Mouse (Mus musculus): ENCODE data around the gene Snx25. TPM values are rescaled to one million over a fixed set of nuclear protein-coding genes. Genes with fewer than 3 reads are reported as not detected.

Snx25 gene
- total and polyA plus RNA-seq, 3 experiments: 20.0 to 23.1 TPM; not detected in 1

- no peaks in the 10 kb centered on the region for H3K9me3 ChIP-seq (replicated peaks; ENCODE audit: insufficient read depth, low read length)
- H3K9ac ChIP-seq (ENCODE audit: control insufficient read depth, low read depth, low read length, poor library complexity, severe bottlenecking): no peak overlapping the region
- TF ChIP-seq MAX (IDR thresholded peaks at IDR 0.05; ENCODE audit: low read length): no peak
- no peak for TF ChIP-seq CHD2 (IDR thresholded peaks at IDR 0.05; ENCODE audit: low read length)
- no peak for TF ChIP-seq BHLHE40 (IDR thresholded peaks at IDR 0.05; ENCODE audit: borderline replicate concordance, low read depth, low read length)
- TF ChIP-seq NRF1 (IDR thresholded peaks at IDR 0.05; ENCODE audit: insufficient read depth, low read depth, low read length, poor library complexity, severe bottlenecking): no peak
- H3K36me3 ChIP-seq (ENCODE audit: control insufficient read depth in 1 of 2, insufficient read depth in 2 of 2, low read length in 2 of 2): peaks cover 0 to 27% of the 10 kb centered on the region in 2 experiments; a peak in 2 of 4 replicates
- DNase-seq (ENCODE audit: low read depth, low spot score): no peak
- peaks cover 12 to 23% of the 10 kb centered on the region in 2 experiments for H3K4me1 ChIP-seq (ENCODE audit: control insufficient read depth in 1 of 2, insufficient read depth in 2 of 2, low read length in 2 of 2)
- H3K4me3 ChIP-seq (ENCODE audit: control insufficient read depth in 1 of 2, insufficient read depth in 1 of 2, low read depth in 2 of 2, low read length in 2 of 2): no peak overlapping the region
- peaks cover 38% of the 10 kb centered on the region for H3K79me2 ChIP-seq (ENCODE audit: control insufficient read depth, insufficient read depth, low read length, poor library complexity)
- no peaks in the 10 kb centered on the region for H3K27me3 ChIP-seq (ENCODE audit: control insufficient read depth in 1 of 2, insufficient read depth in 2 of 2, low read length in 2 of 2)
- no peak overlapping the region for H3K27ac ChIP-seq (ENCODE audit: control insufficient read depth, low read depth, low read length)
Observed at GRCm38 (mm10) chr8:46149306-46149705, 2.7 kb downstream of the Snx25 start.

GRCm38 (mm10) chr8:46146173-46146572 lies 5.8 kb downstream of the Snx25 start:
- DNase-seq (ENCODE audit: low read depth, low spot score): no peak
- H3K4me3 ChIP-seq (ENCODE audit: control insufficient read depth in 1 of 2, insufficient read depth in 1 of 2, low read depth in 2 of 2, low read length in 2 of 2): no peak overlapping the region
- H3K9ac ChIP-seq (ENCODE audit: control insufficient read depth, low read depth, low read length, poor library complexity, severe bottlenecking): no peak overlapping the region
- no peak overlapping the region for H3K27ac ChIP-seq (ENCODE audit: control insufficient read depth, low read depth, low read length)
- peaks cover 14 to 30% of the 10 kb centered on the region in 2 experiments for H3K4me1 ChIP-seq (ENCODE audit: control insufficient read depth in 1 of 2, insufficient read depth in 2 of 2, low read length in 2 of 2)
- H3K27me3 ChIP-seq (ENCODE audit: control insufficient read depth in 1 of 2, insufficient read depth in 2 of 2, low read length in 2 of 2): no peaks in the 10 kb centered on the region
- peaks cover 31% of the 10 kb centered on the region for H3K79me2 ChIP-seq (ENCODE audit: control insufficient read depth, insufficient read depth, low read length, poor library complexity)
- no peak for TF ChIP-seq HCFC1 (IDR thresholded peaks at IDR 0.05; ENCODE audit: low read depth, low read length)
- no peak for TF ChIP-seq MXI1 (IDR thresholded peaks at IDR 0.05; ENCODE audit: low read depth, low read length)
- TF ChIP-seq RCOR1 (IDR thresholded peaks at IDR 0.05; ENCODE audit: low read depth, low read length): no peak
- no peak for TF ChIP-seq CHD2 (IDR thresholded peaks at IDR 0.05; ENCODE audit: low read length)
- TF ChIP-seq TAL1 (IDR thresholded peaks at IDR 0.05; ENCODE audit: low read length): no peak
- no peak for TF ChIP-seq CHD1 (IDR thresholded peaks at IDR 0.05; ENCODE audit: low read depth, low read length)
- no peak for TF ChIP-seq NRF1 (IDR thresholded peaks at IDR 0.05; ENCODE audit: insufficient read depth, low read depth, low read length, poor library complexity, severe bottlenecking)
- TF ChIP-seq SIN3A (IDR thresholded peaks at IDR 0.05; ENCODE audit: low read length): no peak
- TF ChIP-seq ZKSCAN1 (IDR thresholded peaks at IDR 0.05; ENCODE audit: low read depth, low read length): no peak
- no peak for TF ChIP-seq RAD21 (IDR thresholded peaks at IDR 0.05; ENCODE audit: low read depth, low read length)
- TF ChIP-seq TCF12 (IDR thresholded peaks at IDR 0.05; ENCODE audit: low read depth, low read length): no peak
- no peak for TF ChIP-seq POLR2A (IDR thresholded peaks at IDR 0.05; ENCODE audit: control insufficient read depth in 1 of 2, insufficient read depth in 1 of 2, low read depth in 1 of 2, low read length in 2 of 2, poor library complexity in 1 of 2)
- TF ChIP-seq SMC3 (IDR thresholded peaks at IDR 0.05; ENCODE audit: low read depth, low read length): no peak
- no peak for TF ChIP-seq GATA1 (IDR thresholded peaks at IDR 0.05; ENCODE audit: low read depth, low read length)
- no peak for TF ChIP-seq POLR2AphosphoS5 (IDR thresholded peaks at IDR 0.05; ENCODE audit: borderline replicate concordance, low read depth, low read length)
- TF ChIP-seq CTCF (IDR thresholded peaks at IDR 0.05 in 2 of 3, conservative IDR thresholded peaks at IDR 0.05 in 1 of 3; ENCODE audit: control insufficient read depth in 1 of 3, insufficient read depth in 1 of 3, low read depth in 2 of 3, low read length in 3 of 3, poor library complexity in 1 of 3, severe bottlenecking in 1 of 3): no peak
- no peak for TF ChIP-seq TBP (IDR thresholded peaks at IDR 0.05; ENCODE audit: low read depth, low read length)
- TF ChIP-seq E2F4 (IDR thresholded peaks at IDR 0.05; ENCODE audit: borderline replicate concordance, low read depth, low read length): no peak
- H3K36me3 ChIP-seq (ENCODE audit: control insufficient read depth in 1 of 2, insufficient read depth in 2 of 2, low read length in 2 of 2): peaks cover 0 to 38% of the 10 kb centered on the region in 2 experiments; a peak in 2 of 4 replicates
- H3K9me3 ChIP-seq (replicated peaks; ENCODE audit: insufficient read depth, low read length): no peaks in the 10 kb centered on the region

All from MEL (cell line).